Mouse (Mus musculus): ENCODE data around the gene Map3k13.

DNA sequence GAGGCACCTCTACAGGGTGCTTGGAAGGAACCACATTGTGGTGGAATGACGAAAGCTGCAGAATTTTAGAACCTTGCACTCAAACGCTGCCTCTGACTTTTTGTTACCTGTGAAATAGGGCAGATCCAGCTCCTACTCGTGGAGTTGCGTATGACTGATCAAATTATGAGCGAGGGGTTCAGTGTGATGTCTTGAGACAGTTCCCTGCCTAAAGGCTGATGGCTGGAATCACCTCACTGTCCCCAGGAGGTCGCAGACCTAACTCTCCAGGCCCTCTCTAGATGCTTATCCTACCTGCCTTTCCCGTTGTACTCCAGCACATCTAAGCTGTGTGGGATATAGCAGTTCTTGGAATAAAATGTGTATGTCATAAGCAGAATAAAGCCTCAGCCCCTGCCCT lies 111.8 kb downstream of the Map3k13 start:
- no peak for TF ChIP-seq CTCF (IDR thresholded peaks at IDR 0.05; ENCODE audit: low read depth)
- TF ChIP-seq EP300 (IDR thresholded peaks at IDR 0.05; ENCODE audit: low read depth): no peak
